Mouse (Mus musculus) layer of hippocampus, adult 2 months (tissue): ENCODE results near the gene Slc1a4. TPM values are rescaled to one million over a fixed set of nuclear protein-coding genes. Genes with fewer than 3 reads are reported as not detected.

Source experiments
- DNase-seq, 2 experiments: peaks; one replicate each; pipeline ENCODE4 v3.0.0; 2022; ENCODE audit warnings: low spot score in 2 of 2
- H3K27ac ChIP-seq: fragments of 200-600 bp; 2 replicates; pipeline ENCODE4 v1.8.1; 2022
- H3K4me3 ChIP-seq: fragments of 200-600 bp; 2 replicates; pipeline ENCODE4 v1.8.1; 2022; ENCODE audit warnings: mild to moderate bottlenecking
- CTCF ChIP-seq: fragments of 200-600 bp; conservative IDR thresholded peaks from 2 replicates; pipeline ENCODE4 v1.8.1; 2022; ENCODE audit warnings: antibody characterized with exemption, mild to moderate bottlenecking, moderate library complexity
- total RNA-seq, 2 experiments: library from RNA; stranded (reverse); gene quantifications; 2 replicates each; pipeline ENCODE4 v1.2.3; 2021

The Slc1a4 gene
- total RNA-seq, 2 experiments from 2014 or later: 36.9 to 39.2 TPM

DNA sequence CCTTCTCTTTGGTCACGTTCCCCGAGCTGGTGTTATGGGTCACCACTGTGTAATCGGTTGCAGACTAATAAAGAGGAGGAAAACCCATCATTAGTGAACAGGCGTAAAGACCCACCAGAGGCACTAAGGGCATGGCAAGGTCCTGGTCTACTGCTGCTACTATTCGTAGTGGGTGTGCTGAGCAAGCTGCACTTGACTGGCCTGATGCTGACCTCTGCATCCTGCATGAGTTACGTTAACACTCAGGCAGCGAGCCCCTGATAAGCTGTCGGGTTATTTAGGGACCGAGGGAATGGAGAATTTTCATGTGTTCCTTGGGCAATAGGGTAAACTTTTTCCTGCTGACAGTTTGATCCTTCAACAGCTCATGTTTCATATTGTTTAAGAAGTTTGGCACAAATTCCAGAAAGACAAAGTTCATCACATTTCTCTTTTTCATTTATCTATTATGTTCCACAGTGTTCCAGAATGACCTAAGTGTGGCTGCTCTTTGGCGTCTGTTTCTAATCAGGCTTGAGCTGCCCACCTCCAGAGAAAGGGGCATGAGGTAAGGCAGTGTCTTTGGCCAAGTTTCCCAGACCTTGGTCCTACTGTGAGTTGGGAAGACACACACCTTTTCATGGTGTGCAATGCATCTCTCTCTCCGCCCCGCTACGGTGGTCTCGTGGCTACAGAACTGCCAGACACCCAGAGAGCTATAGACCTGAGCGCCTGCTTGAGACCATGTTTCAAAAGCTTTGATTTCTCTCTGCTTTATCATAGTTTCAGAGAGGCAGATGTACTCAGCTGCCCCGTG is 13.7 kb downstream of the Slc1a4 start:
- DNase-seq: no peak
- H3K27ac ChIP-seq: no peak overlapping the region
- no peak for TF ChIP-seq CTCF
- no peak overlapping the region for H3K4me3 ChIP-seq

DNA sequence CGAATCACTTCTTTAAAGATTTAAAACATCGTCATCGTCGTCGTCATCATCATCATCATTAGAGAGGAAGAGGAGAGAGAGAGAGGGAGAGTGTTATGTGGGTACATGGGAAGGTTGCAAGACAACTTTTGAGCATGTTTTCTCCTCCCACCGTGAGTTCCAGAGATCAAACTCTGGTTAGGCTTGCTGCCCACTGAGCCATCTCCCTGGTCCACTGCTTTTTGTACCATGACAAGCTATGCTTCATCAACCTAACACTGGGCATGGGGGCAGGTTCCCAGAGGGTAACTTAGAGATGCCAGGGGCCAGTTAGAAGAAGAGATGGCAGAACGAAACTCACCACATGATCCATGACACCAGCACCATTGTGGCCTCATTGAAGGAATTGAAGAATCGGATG is 18.9 kb downstream of the Slc1a4 start:
- Histone ChIP-seq H3K4me3 (no peak overlapping the region), H3K27ac (no peak overlapping the region)
- DNase-seq: no peak
- no peak for TF ChIP-seq CTCF

GRCm38 (mm10) chr11:20309044-20309443 is 23.5 kb downstream of the Slc1a4 start:
- Histone ChIP-seq H3K4me3 (no peak overlapping the region), H3K27ac (no peak overlapping the region)
- DNase-seq: no peak
- TF ChIP-seq CTCF: no peak

DNA sequence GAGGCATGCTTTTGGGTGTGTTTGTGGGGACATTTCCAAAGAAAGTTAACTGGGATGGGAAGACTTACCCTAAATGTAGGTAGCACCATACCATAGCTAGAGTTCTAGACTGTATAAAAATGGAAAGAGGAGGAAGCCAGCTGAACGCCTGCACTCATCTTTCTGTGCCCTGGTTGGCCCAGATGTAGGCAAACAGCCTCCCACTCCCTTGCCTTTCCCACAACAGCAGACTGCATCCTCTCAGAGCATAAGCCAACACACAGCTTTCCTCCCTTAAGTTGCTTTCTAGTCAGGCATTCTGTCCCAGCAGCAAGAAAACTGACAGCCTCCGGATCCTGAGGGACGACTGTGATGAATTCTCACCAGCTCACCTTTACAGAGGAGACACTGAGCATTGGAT is 25.1 kb downstream of the Slc1a4 start:
- Histone ChIP-seq H3K4me3 (no peak overlapping the region), H3K27ac (no peak overlapping the region)
- TF ChIP-seq CTCF: no peak
- DNase-seq: no peak

DNA sequence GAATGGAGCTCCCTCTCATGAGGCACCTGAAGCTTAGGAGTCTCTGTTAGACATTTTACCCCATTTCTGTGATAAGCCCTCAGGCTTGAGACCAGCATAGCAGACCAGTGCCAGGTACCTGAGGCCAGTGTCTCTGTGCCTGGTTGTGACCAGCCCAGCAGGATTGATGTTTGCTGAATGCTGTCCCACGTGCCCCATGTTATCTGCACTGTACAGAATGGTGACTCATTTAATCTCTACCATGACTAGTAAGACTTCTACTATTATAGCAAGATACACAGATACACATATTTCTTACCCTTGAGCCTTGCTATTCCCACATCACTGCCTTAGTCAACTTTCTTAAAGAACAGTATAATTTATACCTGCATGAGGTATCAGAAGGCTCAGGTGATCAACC is 26.9 kb downstream of the Slc1a4 start:
- Histone ChIP-seq H3K4me3 (no peak overlapping the region), H3K27ac (no peak overlapping the region)
- TF ChIP-seq CTCF: no peak
- DNase-seq: no peak

DNA sequence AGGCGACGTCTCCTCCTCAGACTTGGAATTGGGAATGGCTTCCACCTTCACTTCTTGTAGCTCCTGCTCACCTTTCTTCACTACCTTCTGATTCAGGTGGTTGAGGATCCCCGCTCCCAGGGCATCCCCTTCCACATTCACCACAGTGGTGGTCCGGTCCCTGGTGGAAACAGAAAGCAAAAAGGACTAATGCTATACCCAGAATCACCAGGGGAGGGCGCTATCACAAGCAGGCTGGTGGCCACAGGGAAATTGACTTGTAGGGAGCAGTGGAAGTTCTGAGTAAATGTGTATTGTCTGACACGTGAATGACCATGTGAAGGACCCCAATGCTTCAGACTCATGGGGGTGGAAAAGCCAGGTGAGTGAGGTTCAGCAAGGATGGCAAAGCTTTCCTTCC is 28.2 kb downstream of the Slc1a4 start:
- DNase-seq: peak in 1 of 2 experiments; percentile 69
- Histone ChIP-seq H3K4me3 (no peak overlapping the region), H3K27ac (no peak overlapping the region)
- TF ChIP-seq CTCF: peak; percentile 89

- no peak overlapping the region for H3K27ac ChIP-seq
- H3K4me3 ChIP-seq: no peak overlapping the region
- TF ChIP-seq CTCF: no peak
- no peak for DNase-seq
Observed at GRCm38 (mm10) chr11:20301332-20301731, 31.2 kb downstream of the Slc1a4 start.

DNA sequence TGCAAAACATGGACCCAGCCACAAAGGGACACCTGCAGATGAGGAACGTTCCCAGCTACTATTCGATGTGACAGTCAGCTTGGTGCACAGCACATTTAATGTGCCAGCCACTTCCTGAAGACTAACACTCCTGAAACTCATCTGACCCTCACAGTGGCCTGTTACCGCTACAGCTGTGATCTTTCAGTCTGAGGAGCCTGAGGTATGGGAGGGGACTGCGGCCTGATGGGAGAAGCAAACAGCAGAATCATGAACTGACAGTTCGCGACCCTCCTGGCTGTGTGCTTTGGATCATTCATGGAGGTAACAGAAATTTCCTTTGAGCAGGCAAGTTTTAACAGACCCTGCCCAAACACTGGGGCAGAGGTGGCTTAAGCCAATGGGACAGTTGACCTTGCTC is 31.7 kb downstream of the Slc1a4 start:
- DNase-seq: no peak
- no peak for TF ChIP-seq CTCF
- Histone ChIP-seq H3K27ac (no peak overlapping the region), H3K4me3 (no peak overlapping the region)

DNA sequence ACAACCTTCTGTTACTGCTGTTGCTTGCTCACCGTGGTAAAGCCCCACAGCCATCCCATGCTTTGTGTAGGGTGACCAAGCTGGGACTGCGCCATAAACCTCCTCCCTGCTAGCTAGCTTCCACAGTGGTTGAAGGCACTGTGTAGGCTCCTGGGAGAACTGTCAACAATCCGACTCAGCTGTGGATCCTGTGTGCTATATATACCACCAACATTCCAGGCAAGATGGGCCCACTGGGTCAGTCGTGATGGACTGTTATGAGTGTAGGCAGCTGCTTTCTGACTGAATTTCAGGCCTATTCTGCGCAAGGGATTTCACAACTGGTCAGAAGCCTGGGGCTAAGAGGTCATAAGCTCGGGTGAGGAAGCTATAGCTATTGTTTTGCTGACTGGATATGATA is 32.6 kb downstream of the Slc1a4 start:
- TF ChIP-seq CTCF: no peak
- H3K27ac ChIP-seq: no peak overlapping the region
- no peak overlapping the region for H3K4me3 ChIP-seq
- no peak for DNase-seq

- no peak overlapping the region for H3K4me3 ChIP-seq
- no peak overlapping the region for H3K27ac ChIP-seq
- no peak for TF ChIP-seq CTCF
- no peak for DNase-seq
Observed at GRCm38 (mm10) chr11:20284463-20284862, 48.0 kb downstream of the Slc1a4 start.

DNA sequence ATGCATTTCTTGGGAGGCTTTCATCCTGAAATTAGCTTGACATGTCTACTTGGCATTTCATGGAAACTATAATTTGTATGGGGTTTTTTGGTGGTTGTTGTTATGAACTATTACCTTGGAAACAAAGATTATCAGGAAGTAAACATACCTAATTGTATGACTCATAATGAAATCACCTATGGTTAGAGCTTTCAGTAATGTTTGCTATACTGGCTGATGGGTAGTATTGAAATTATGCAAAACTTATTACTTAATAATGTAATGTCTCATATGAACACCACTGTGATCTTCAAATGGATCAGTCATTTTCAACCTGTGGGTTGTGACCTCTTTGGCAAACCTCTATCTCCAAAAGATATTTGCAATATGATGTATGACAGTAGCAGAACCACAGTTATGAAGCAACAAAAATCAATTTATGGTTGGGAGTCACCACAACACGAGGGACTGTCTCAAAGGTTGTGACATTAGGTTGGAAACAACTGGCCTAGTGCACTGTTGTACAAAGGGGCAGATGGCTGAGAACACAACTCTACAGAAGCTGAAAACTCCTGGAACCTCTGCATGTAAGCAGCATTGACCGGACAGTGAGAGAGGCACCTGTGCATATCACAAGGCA is 49.8 kb downstream of the Slc1a4 start:
- no peak for TF ChIP-seq CTCF
- Histone ChIP-seq H3K4me3 (no peak overlapping the region), H3K27ac (no peak overlapping the region)
- no peak for DNase-seq

DNA sequence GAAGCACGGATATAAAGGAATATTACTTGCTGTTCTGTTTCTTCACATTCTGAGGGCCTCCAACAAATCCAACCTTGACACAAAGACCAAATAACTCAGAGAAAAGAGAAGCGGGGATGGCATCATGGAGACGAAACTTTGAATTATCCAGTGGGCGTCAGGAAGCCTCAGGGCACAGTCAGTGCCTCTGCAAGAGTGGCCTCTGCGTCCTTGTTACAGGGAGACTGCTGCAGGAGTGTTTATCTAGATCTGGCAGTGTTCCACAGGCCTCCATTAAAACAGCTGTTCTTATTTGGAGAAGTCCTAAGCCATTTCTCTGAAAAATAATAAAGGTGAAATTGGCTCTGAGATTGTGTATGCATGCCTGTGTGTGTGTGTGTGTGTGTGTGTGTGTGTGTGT is 51.5 kb downstream of the Slc1a4 start:
- Histone ChIP-seq H3K27ac (no peak overlapping the region), H3K4me3 (no peak overlapping the region)
- DNase-seq: no peak
- no peak for TF ChIP-seq CTCF

DNA sequence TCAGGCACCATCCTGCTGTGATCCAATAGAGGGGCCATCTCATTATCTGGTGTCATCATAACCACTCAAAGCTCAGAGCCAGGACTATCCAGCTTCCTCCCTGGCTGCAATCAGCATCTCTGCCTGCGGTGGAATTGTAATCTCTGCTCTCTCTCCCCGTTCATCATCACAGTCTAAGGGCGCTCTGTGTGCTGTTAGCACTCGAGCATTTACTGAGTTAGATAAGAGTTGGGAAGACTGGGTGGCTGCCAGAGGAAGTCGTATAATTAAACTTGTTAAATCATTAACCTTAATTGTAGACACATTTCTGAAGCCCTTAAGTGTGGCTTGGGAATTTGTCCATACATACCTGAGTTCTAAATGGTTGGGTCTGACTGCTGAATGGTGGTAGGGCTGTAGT is 53.8 kb downstream of the Slc1a4 start:
- TF ChIP-seq CTCF: no peak
- H3K27ac ChIP-seq: no peak overlapping the region
- no peak overlapping the region for H3K4me3 ChIP-seq
- no peak for DNase-seq

- no peak overlapping the region for H3K27ac ChIP-seq
- TF ChIP-seq CTCF: no peak
- no peak for DNase-seq
- H3K4me3 ChIP-seq: no peak overlapping the region
Observed at GRCm38 (mm10) chr11:20277106-20277505, 55.4 kb downstream of the Slc1a4 start.

GRCm38 (mm10) chr11:20275974-20276373 is 56.5 kb downstream of the Slc1a4 start:
- no peak for TF ChIP-seq CTCF
- DNase-seq: no peak
- H3K27ac ChIP-seq: no peak overlapping the region
- no peak overlapping the region for H3K4me3 ChIP-seq
